Mouse (Mus musculus) hindbrain, embryonic 15.5 days (tissue): ENCODE results near the gene Sin3b. TPM values are rescaled to one million over a fixed set of nuclear protein-coding genes. Genes with fewer than 3 reads are reported as not detected.

Source experiments
- ATAC-seq: fragments of 200-750 bp; cut with Nextera tagmentation; 2 replicates; pipeline ENCODE4 v1.8.0; 2017; ENCODE audit warnings: low read depth, moderate number of reproducible peaks, moderate TSS enrichment; ENCODE audit not compliant: low FRiP score
- H3K27ac ChIP-seq: fragments of 300-500 bp; sonication (generic); replicated peaks from 2 replicates; pipeline ENCODE4 v1.5.1; 2015; ENCODE audit warnings: mild to moderate bottlenecking, inconsistent platforms
- H3K27me3 ChIP-seq: fragments of 300-500 bp; sonication (generic); 2 replicates; pipeline ENCODE4 v1.6.1; 2015; ENCODE audit warnings: control low read depth, inconsistent platforms
- H3K36me3 ChIP-seq: fragments of 300-500 bp; sonication (generic); 2 replicates; pipeline ENCODE4 v1.6.1; 2015; ENCODE audit warnings: control low read depth, inconsistent platforms
- H3K4me1 ChIP-seq: fragments of 300-500 bp; sonication (generic); replicated peaks from 2 replicates; pipeline ENCODE4 v1.6.1; 2015; ENCODE audit warnings: control low read depth, inconsistent platforms
- H3K4me2 ChIP-seq: fragments of 300-500 bp; sonication (generic); 2 replicates; pipeline ENCODE4 v1.6.1; 2015; ENCODE audit warnings: moderate library complexity, mild to moderate bottlenecking, inconsistent platforms
- H3K4me3 ChIP-seq: fragments of 300-500 bp; sonication (generic); 2 replicates; pipeline ENCODE4 v1.5.1; 2015; ENCODE audit warnings: mild to moderate bottlenecking, inconsistent platforms
- H3K9ac ChIP-seq: fragments of 300-500 bp; sonication (generic); 2 replicates; pipeline ENCODE4 v1.6.1; 2015; ENCODE audit warnings: inconsistent platforms
- H3K9me3 ChIP-seq: fragments of 300-500 bp; sonication (generic); 2 replicates; pipeline ENCODE4 v1.6.1; 2016; ENCODE audit warnings: control low read depth, inconsistent platforms
- WGBS: fragments of 180-500 bp; shearing (Covaris S2); methylation state at CpG from one replicate; pipeline ENCODE4 v1.1.7; 2015; 5-methylcytosine and 5-hydroxymethylcytosine counted together
- polyA plus RNA-seq: library from polyadenylated mRNA; unstranded; fragments of >200 nt; fragmentation: Nextera tagmentation; extraction: Ambion mirVana; gene quantifications from 2 replicates; pipeline ENCODE4 v1.2.1, GENCODE M21; 2015

The Sin3b gene
- polyA plus RNA-seq, 1 experiment from 2014 or later, result 174 TPM

GRCm38 (mm10) chr8:72756771-72757390 lies 33.8 kb downstream of the Sin3b start:
- Histone ChIP-seq H3K9me3 (no peaks in the 10 kb centered on the region), H3K27me3 (no peaks in the 10 kb centered on the region), H3K4me3 (no peak overlapping the region), H3K36me3 (peaks cover 60% of the 10 kb centered on the region), H3K4me2 (no peak overlapping the region), H3K4me1 (no peaks in the 10 kb centered on the region), H3K9ac (no peak overlapping the region), H3K27ac (no peak overlapping the region)
- WGBS, result 96% methylated on average over 35 of the region's 35 CpGs
- ATAC-seq, result no peak

GRCm38 (mm10) chr8:72757426-72758195 lies 34.5 kb downstream of the Sin3b start:
- H3K27ac ChIP-seq, result no peak overlapping the region
- WGBS, result 92% methylated on average over 15 of the region's 15 CpGs
- H3K4me3 ChIP-seq, result no peak overlapping the region
- peaks cover 54% of the 10 kb centered on the region for H3K36me3 ChIP-seq
- no peaks in the 10 kb centered on the region for H3K27me3 ChIP-seq
- no peak for ATAC-seq
- no peaks in the 10 kb centered on the region for H3K4me1 ChIP-seq
- no peak overlapping the region for H3K9ac ChIP-seq
- no peaks in the 10 kb centered on the region for H3K9me3 ChIP-seq
- no peak overlapping the region for H3K4me2 ChIP-seq

GRCm38 (mm10) chr8:72758310-72758709 lies 35.2 kb downstream of the Sin3b start:
- peaks cover 47% of the 10 kb centered on the region for H3K36me3 ChIP-seq
- no peak overlapping the region for H3K27ac ChIP-seq
- ATAC-seq, result no peak
- no peak overlapping the region for H3K4me3 ChIP-seq
- no peaks in the 10 kb centered on the region for H3K27me3 ChIP-seq
- H3K4me1 ChIP-seq, result no peaks in the 10 kb centered on the region
- no peaks in the 10 kb centered on the region for H3K9me3 ChIP-seq
- H3K9ac ChIP-seq, result no peak overlapping the region
- no peak overlapping the region for H3K4me2 ChIP-seq

DNA sequence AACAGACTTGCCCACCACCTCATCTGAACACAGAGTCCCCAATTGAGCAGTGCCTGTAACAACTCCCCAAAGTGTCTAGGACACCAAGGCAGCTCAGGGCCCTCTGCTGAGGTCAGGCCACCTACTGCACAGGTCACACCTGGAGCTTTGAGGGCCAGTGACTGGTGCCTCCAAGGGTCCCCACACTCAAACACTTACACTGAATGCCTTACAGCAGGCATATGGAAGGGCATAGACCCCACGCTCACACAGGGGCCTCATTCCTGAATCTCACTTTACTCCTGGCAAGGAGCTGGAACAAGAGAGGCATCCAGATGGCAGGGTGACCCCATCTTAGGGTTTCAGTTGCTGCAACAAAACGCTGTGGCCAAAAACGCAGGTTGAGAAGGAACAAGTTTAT lies 37.1 kb downstream of the Sin3b start:
- no peak for ATAC-seq
- H3K4me2 ChIP-seq, result no peak overlapping the region
- no peaks in the 10 kb centered on the region for H3K4me1 ChIP-seq
- H3K27ac ChIP-seq, result no peak overlapping the region
- H3K9me3 ChIP-seq, result no peaks in the 10 kb centered on the region
- H3K27me3 ChIP-seq, result no peaks in the 10 kb centered on the region
- no peak overlapping the region for H3K4me3 ChIP-seq
- H3K36me3 ChIP-seq, result peaks cover 35% of the 10 kb centered on the region
- no peak overlapping the region for H3K9ac ChIP-seq
- 89% methylated on average over 3 of the region's 3 CpGs for WGBS

DNA sequence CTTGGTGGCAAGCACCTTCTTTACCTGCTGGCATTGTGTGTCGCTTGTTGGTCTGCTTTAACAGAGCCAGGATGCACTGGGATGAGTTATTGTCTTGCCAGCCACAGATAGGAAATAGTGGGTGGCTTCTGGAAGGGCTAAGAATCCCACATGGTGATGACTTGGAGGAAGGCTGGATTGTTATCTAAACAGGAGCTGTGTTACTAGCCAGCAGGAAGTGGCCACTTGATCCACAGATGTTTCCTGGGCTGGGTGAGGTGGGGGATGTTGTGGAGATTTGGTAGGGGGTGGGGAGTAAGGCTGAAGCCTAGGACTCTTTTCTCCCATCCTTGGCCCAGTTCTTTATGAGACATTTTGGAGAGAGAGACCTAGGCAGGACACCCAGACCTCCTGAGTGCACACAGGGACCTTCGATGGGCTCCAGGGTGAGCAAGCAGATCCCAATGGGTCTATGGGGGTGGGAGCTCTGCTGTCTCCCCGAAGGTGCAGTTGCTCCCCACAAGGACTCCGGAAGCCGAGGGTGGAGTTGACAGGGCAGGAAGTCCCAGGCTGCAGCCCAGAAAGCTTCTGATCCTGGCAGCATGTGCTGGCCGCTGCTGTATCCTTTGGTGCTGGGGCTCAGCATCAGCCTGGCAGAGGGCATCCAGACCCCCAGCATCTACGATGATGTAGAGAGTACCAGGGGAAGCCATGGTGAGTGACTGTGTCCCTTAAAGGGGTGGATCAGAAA lies 38.4 kb downstream of the Sin3b start, which contains the start of gene F2rl3:
Gene F2rl3, plus strand, starts transcription at position 559 of the 730 bp plus-strand sequence.
- 84% methylated on average over 7 of the region's 7 CpGs for WGBS
- ATAC-seq, result no peak
- H3K27me3 ChIP-seq, result no peaks in the 10 kb centered on the region
- H3K4me2 ChIP-seq, result no peak within 1 kb of the TSS
- H3K27ac ChIP-seq, result no peak within 1 kb of the TSS
- no peak within 1 kb of the TSS for H3K9ac ChIP-seq
- H3K9me3 ChIP-seq, result no peaks in the 10 kb centered on the region
- peaks cover 25% of the 10 kb centered on the region for H3K36me3 ChIP-seq
- H3K4me3 ChIP-seq, result no peak within 1 kb of the TSS
- no peaks in the 10 kb centered on the region for H3K4me1 ChIP-seq

DNA sequence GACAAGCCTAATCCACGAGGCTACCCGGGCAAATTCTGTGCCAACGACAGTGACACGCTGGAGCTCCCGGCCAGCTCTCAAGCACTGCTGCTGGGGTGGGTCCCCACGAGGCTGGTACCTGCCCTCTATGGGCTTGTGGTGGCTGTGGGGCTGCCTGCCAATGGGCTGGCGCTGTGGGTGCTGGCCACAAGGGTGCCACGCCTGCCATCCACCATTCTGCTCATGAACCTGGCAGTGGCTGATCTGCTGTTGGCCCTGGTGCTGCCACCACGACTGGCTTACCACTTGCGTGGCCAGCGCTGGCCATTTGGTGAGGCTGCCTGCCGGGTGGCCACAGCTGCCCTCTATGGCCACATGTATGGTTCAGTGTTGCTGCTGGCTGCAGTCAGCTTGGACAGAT lies 39.2 kb downstream of the Sin3b start:
- Histone ChIP-seq H3K36me3 (peaks cover 17% of the 10 kb centered on the region), H3K27me3 (no peaks in the 10 kb centered on the region), H3K27ac (no peak overlapping the region), H3K9me3 (no peaks in the 10 kb centered on the region), H3K4me1 (no peaks in the 10 kb centered on the region), H3K4me3 (no peak overlapping the region), H3K4me2 (no peak overlapping the region), H3K9ac (no peak overlapping the region)
- WGBS, result 93% methylated on average over 12 of the region's 12 CpGs
- no peak for ATAC-seq

- Histone ChIP-seq H3K4me1 (no peaks in the 10 kb centered on the region), H3K4me2 (no peak overlapping the region), H3K9ac (no peak overlapping the region), H3K9me3 (no peaks in the 10 kb centered on the region), H3K4me3 (no peak overlapping the region), H3K36me3 (no peaks in the 10 kb centered on the region), H3K27ac (no peak overlapping the region), H3K27me3 (no peaks in the 10 kb centered on the region)
- ATAC-seq, result no peak
- WGBS, result 82% methylated on average over 4 of the region's 4 CpGs
Observed at GRCm38 (mm10) chr8:72765696-72766095, 42.6 kb downstream of the Sin3b start.

DNA sequence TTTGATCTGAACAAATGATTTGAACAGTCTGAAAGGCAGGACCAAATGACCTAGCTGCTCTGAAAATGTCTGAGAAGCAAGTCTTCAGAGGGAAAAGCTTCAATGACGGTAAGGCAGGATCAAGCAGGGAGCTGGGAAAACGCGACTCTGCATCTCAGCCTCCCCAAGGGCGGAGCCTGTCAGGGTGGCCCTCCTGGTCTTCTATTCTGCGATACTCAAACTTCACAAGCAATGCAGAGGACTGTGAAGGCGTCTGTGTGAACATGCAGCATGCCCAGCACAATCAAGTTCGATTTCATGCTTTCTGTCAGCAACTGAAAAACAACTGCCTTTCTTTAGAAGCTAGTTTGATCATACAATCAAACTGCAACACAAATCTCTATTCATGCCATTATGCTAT lies 43.7 kb downstream of the Sin3b start:
- 28% methylated on average over 7 of the region's 7 CpGs for WGBS
- no peaks in the 10 kb centered on the region for H3K27me3 ChIP-seq
- H3K4me3 ChIP-seq, result no peak overlapping the region
- no peak overlapping the region for H3K4me2 ChIP-seq
- no peaks in the 10 kb centered on the region for H3K4me1 ChIP-seq
- H3K27ac ChIP-seq, result no peak overlapping the region
- ATAC-seq, result no peak
- no peak overlapping the region for H3K9ac ChIP-seq
- no peaks in the 10 kb centered on the region for H3K36me3 ChIP-seq
- H3K9me3 ChIP-seq, result no peaks in the 10 kb centered on the region

DNA sequence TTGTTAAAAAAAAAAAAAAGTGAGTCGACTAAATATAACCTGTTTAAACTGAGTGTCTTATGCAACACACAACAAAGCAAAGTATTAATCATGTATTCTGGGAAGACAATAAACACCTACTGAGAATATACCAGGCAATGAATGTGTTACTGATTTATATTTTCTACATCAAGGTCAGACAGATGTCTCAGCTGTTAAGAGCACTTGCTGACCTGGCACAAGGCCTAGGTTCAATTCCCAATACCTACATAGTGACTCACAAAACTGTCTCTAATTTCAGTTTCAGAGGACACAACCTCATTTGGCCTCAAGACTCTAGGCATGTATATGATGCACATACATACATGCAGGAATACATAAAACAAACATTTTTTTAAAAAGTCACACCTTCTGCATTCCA lies 54.7 kb downstream of the Sin3b start:
- Histone ChIP-seq H3K36me3 (no peaks in the 10 kb centered on the region), H3K9me3 (no peaks in the 10 kb centered on the region), H3K4me3 (no peak overlapping the region), H3K9ac (no peak overlapping the region), H3K4me1 (no peaks in the 10 kb centered on the region), H3K27ac (no peak overlapping the region), H3K4me2 (no peak overlapping the region), H3K27me3 (no peaks in the 10 kb centered on the region)
- no peak for ATAC-seq
- WGBS, result 97% methylated on average over 1 of the region's 1 CpGs

DNA sequence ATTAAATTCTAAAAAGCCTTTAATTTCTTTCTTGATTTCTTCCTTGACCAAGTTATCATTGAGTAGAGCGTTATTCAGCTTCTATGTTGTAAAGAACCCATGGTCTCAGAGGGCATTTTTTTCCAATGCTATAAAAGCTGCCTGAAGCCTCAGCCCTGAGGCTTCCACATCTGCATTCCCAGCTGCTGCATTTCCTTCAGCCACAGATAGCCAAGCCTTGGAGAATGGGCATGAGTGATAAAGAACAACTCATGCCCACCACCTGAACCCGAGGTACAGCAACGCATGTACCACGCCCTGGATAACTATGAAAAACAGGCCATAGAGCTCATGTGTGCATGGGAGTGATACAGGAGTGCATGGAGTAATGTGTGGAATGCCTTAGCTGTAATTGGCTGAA lies 57.6 kb downstream of the Sin3b start:
- Histone ChIP-seq H3K27me3 (no peaks in the 10 kb centered on the region), H3K4me3 (no peak overlapping the region), H3K9me3 (no peaks in the 10 kb centered on the region), H3K4me2 (no peak overlapping the region), H3K36me3 (no peaks in the 10 kb centered on the region), H3K4me1 (no peaks in the 10 kb centered on the region), H3K27ac (no peak overlapping the region), H3K9ac (no peak overlapping the region)
- no peak for ATAC-seq
- 91% methylated on average over 4 of the region's 4 CpGs for WGBS

DNA sequence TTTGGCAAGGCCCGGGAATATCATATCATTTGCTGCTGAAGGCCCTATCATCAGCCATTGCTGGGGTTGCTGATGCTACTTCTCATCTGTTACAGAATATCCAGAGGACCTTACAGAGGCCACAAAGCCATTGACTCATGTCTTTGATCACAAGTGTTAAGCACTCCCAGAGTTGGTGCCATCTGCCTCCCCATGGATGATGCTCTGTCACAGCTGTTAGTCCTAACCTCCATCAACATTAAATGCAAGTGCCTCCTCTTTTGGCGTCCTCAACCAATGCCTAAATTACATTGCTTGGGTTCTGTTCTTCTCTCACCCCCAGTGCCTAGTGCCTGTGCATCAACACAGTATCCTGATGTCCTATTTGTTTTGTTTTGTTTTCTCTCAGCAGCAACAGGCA lies 78.5 kb downstream of the Sin3b start:
- Histone ChIP-seq H3K27ac (no peak overlapping the region), H3K9ac (no peak overlapping the region), H3K4me1 (no peaks in the 10 kb centered on the region), H3K4me2 (no peak overlapping the region), H3K4me3 (no peak overlapping the region), H3K36me3 (no peaks in the 10 kb centered on the region), H3K9me3 (no peaks in the 10 kb centered on the region), H3K27me3 (no peaks in the 10 kb centered on the region)
- ATAC-seq, result no peak
- 81% methylated on average over 2 of the region's 2 CpGs for WGBS
